Mouse (Mus musculus): ENCODE data around the gene Capza2.

The Capza2 gene

DNA sequence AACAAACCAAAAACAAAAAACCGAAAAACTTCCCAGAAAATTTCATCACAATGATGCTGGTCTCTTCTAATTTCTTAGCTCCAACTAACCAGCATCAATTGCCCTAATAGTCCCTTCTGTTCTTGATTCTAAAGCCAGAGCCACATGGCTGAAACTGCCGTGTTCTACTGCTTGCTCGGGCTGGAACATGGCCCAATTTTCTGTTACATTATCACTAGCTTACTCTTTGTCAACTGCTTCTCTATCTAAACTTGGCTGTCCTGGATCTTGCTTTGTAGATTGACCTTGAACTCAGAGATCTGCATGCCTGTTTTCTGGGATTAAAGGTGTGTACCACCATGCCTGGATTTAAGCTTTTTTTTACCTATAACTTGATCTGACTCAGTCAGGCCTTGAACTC lies 69.9 kb downstream of the Capza2 start:
- no peak for DNase-seq (ENCODE audit: low read depth, low spot score)

Data from retina, adult 2 months (tissue).